Mouse (Mus musculus) hindbrain, postnatal 0 days (tissue): ENCODE data around the gene Rorb. TPM values are rescaled to one million over a fixed set of nuclear protein-coding genes. Genes with fewer than 3 reads are reported as not detected.

Source experiments
- ATAC-seq: fragments of 200-750 bp; cut with Nextera tagmentation; 2 replicates; pipeline ENCODE4 v1.8.0; 2017; ENCODE audit warnings: mild to moderate bottlenecking, moderate TSS enrichment, moderate library complexity
- DNase-seq: peaks from one replicate; pipeline ENCODE4 v3.0.0-alpha.2; 2015; ENCODE audit warnings: low spot score
- H3K27ac ChIP-seq: fragments of 300-500 bp; sonication (generic); 2 replicates; pipeline ENCODE4 v1.5.1; 2014; ENCODE audit warnings: mild to moderate bottlenecking
- H3K27me3 ChIP-seq: fragments of 300-500 bp; sonication (generic); 2 replicates; pipeline ENCODE4 v1.6.1; 2014; ENCODE audit warnings: low read length, mixed read lengths; ENCODE audit not compliant: insufficient read depth
- H3K36me3 ChIP-seq: fragments of 300-500 bp; sonication (generic); 2 replicates; pipeline ENCODE4 v1.6.1; 2014; ENCODE audit warnings: low read length, mixed read lengths; ENCODE audit not compliant: insufficient read depth
- H3K4me1 ChIP-seq: fragments of 300-500 bp; sonication (generic); 2 replicates; pipeline ENCODE4 v1.6.1; 2014; ENCODE audit warnings: antibody characterized with exemption, low read length, mixed read lengths; ENCODE audit not compliant: insufficient read depth
- H3K4me2 ChIP-seq: fragments of 300-500 bp; sonication (generic); 2 replicates; pipeline ENCODE4 v1.6.1; 2014; ENCODE audit warnings: low read depth, mild to moderate bottlenecking, low read length, moderate library complexity, mixed read lengths
- H3K4me3 ChIP-seq: fragments of 300-500 bp; sonication (generic); 2 replicates; pipeline ENCODE4 v1.5.1; 2014; ENCODE audit warnings: low read length
- H3K9ac ChIP-seq: fragments of 300-500 bp; sonication (generic); replicated peaks from 2 replicates; pipeline ENCODE4 v1.6.1; 2014; ENCODE audit warnings: mild to moderate bottlenecking, low read length, moderate library complexity, mixed read lengths
- H3K9me3 ChIP-seq: fragments of 300-500 bp; sonication (generic); 2 replicates; pipeline ENCODE4 v1.6.1; 2016; ENCODE audit warnings: low read length, mixed read lengths
- CTCF ChIP-seq: IDR thresholded peaks from 2 replicates; pipeline ENCODE4 v1.5.1; 2016; ENCODE audit warnings: antibody characterized with exemption, control low read depth, low read depth
- WGBS: fragments of 180-500 bp; shearing (Covaris S2); extraction: QIAGEN DNeasy Blood & Tissue Kit; methylation state at CpG from one replicate; pipeline ENCODE4 v1.1.7; 2014; 5-methylcytosine and 5-hydroxymethylcytosine counted together
- polyA plus RNA-seq: library from polyadenylated mRNA; unstranded; fragments of >200 nt; fragmentation: Nextera tagmentation; extraction: Ambion mirVana; gene quantifications from 2 replicates; pipeline ENCODE4 v1.2.1, GENCODE M21; 2015
- total RNA-seq: library from RNA; depleted of rRNA; stranded (reverse); fragments of >200 nt; gene quantifications from 2 replicates; pipeline ENCODE4 v1.2.3, GENCODE M21; 2014

Gene Rorb
- total and polyA plus RNA-seq, 2 experiments from 2014 or later, result 9.0 to 9.4 TPM

GRCm38 (mm10) chr19:19111428-19112170 is 603 bp upstream of the Rorb start:
- peak; percentile 50 for DNase-seq
- peaks cover 10% of the 10 kb centered on the region; the same call in 1 of the 2 replicates for H3K4me1 ChIP-seq
- H3K9me3 ChIP-seq, result no peaks in the 10 kb centered on the region
- peak overlapping the region; percentile 63; the same call in 1 of the 2 replicates for H3K9ac ChIP-seq
- H3K36me3 ChIP-seq, result no peaks in the 10 kb centered on the region
- H3K27ac ChIP-seq, result no peak overlapping the region
- no peak for ATAC-seq
- peak overlapping the region; percentile 96 for H3K4me2 ChIP-seq
- TF ChIP-seq CTCF, result no peak
- 2% methylated on average over 12 of the region's 12 CpGs for WGBS
- peak overlapping the region; percentile 65 for H3K4me3 ChIP-seq
- no peaks in the 10 kb centered on the region for H3K27me3 ChIP-seq

- WGBS, result under 1% methylated on average over 49 of the region's 49 CpGs
- TF ChIP-seq CTCF, result no peak
- Histone ChIP-seq H3K4me3 (peak overlapping the region; percentile 65), H3K27me3 (no peaks in the 10 kb centered on the region), H3K9ac (peak overlapping the region; percentile 63), H3K4me1 (peaks cover 10% of the 10 kb centered on the region; the same call in 1 of the 2 replicates), H3K27ac (peak overlapping the region; percentile 69), H3K4me2 (peak overlapping the region; percentile 96), H3K9me3 (no peaks in the 10 kb centered on the region), H3K36me3 (no peaks in the 10 kb centered on the region)
- DNase-seq, result peak; percentile 61
- ATAC-seq, result peak; percentile 65
These were observed 806 bp downstream of the Rorb start for GRCm38 (mm10) chr19:19110011-19110768.

DNA sequence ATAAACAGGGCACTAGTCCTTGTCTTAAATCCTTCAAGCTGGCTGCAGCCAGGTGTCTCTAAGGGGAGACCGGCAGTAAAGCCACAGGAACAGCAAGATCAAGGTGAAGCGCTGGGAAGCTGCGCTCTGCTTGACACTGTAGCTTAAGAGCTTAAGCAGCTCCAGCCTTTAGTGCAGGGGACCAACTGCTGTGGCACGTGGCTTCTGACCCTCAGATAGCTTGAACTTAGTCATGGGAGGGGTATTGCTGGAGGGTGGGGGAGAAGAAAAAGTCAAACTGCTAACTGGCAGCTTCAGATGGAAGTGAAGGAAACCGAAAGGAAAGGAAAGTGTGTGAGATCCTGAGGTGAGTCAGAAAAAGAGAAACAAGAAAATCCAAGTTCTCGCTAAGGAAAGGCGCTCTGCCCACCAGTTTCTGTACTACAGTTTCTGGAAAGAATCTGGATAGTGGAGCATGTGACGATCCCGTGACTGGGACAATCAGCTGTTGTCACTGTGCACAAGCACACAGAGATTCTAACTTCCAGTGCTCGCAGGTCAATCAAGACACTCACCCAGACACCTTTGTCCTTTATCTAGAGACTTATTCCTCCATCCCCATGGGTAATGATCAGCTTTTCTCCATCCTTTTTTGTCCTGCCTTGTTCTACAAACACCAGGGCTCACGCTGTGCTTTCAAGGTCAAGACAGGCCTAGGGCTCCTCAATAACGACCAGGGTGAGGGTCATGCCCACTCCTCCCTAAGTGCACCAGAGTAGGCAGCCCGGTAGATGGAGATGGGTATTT is 2.2 kb downstream of the Rorb start:
- no peaks in the 10 kb centered on the region for H3K27me3 ChIP-seq
- H3K4me1 ChIP-seq, result peaks cover 10% of the 10 kb centered on the region; the same call in 1 of the 2 replicates
- no peaks in the 10 kb centered on the region for H3K36me3 ChIP-seq
- WGBS, result 37% methylated on average over 13 of the region's 13 CpGs
- no peaks in the 10 kb centered on the region for H3K9me3 ChIP-seq
- H3K27ac ChIP-seq, result no peak overlapping the region
- 0 out of 2 replicates have a peak overlapping the region, but pooled peaks have one; percentile 17 for H3K9ac ChIP-seq
- peak overlapping the region; percentile 65 for H3K4me3 ChIP-seq
- TF ChIP-seq CTCF, result no peak
- peak overlapping the region; percentile 96 for H3K4me2 ChIP-seq
- DNase-seq (no peak), ATAC-seq (no peak)

GRCm38 (mm10) chr19:19104581-19104980 is 6.4 kb downstream of the Rorb start:
- WGBS, result 72% methylated on average over 2 of the region's 2 CpGs
- DNase-seq (no peak), ATAC-seq (no peak)
- Histone ChIP-seq H3K36me3 (no peaks in the 10 kb centered on the region), H3K4me2 (no peak overlapping the region), H3K27ac (no peak overlapping the region), H3K27me3 (no peaks in the 10 kb centered on the region), H3K9me3 (no peaks in the 10 kb centered on the region), H3K4me3 (no peak overlapping the region), H3K9ac (no peak overlapping the region), H3K4me1 (peaks cover 4% of the 10 kb centered on the region; the same call in 1 of the 2 replicates)
- TF ChIP-seq CTCF, result no peak

DNA sequence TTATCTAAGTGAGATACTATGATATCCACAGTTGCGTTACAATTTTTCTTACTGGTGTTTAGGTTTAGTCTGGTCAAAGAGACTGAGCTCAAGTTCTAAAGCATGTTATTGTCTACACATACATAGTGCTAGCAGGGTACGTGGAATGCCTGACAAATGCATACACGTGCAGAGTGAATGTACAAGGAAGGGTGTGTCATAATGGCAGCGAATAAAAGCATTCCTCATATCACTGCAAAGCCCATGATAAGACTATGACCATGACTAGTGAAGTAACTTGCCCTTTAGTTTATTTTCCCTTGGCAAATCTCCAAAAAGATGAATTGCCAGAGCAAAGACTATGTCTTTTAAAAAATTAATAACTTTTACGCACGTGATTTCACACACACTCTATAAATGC is 13.8 kb downstream of the Rorb start:
- H3K4me2 ChIP-seq, result no peak overlapping the region
- no peaks in the 10 kb centered on the region for H3K4me1 ChIP-seq
- no peak overlapping the region for H3K27ac ChIP-seq
- no peak for ATAC-seq
- H3K27me3 ChIP-seq, result no peaks in the 10 kb centered on the region
- H3K9ac ChIP-seq, result no peak overlapping the region
- WGBS, result 88% methylated on average over 6 of the region's 6 CpGs
- no peaks in the 10 kb centered on the region for H3K36me3 ChIP-seq
- no peak overlapping the region for H3K4me3 ChIP-seq
- DNase-seq, result no peak
- no peaks in the 10 kb centered on the region for H3K9me3 ChIP-seq
- TF ChIP-seq CTCF, result no peak

- no peaks in the 10 kb centered on the region for H3K36me3 ChIP-seq
- no peak overlapping the region for H3K4me2 ChIP-seq
- no peaks in the 10 kb centered on the region for H3K4me1 ChIP-seq
- H3K9ac ChIP-seq, result no peak overlapping the region
- WGBS, result 84% methylated on average over 7 of the region's 7 CpGs
- no peaks in the 10 kb centered on the region for H3K27me3 ChIP-seq
- no peak overlapping the region for H3K27ac ChIP-seq
- ATAC-seq (no peak), DNase-seq (no peak)
- no peaks in the 10 kb centered on the region for H3K9me3 ChIP-seq
- H3K4me3 ChIP-seq, result no peak overlapping the region
- TF ChIP-seq CTCF, result no peak
These were observed 21.6 kb downstream of the Rorb start for GRCm38 (mm10) chr19:19089427-19089826.
